Mouse (Mus musculus) thymus, postnatal 10 days (tissue): ENCODE results near the gene Spocd1.

Experiments used
- DNase-seq, 2 experiments: peaks; one replicate each; pipeline ENCODE4 v3.0.0; 2021; ENCODE audit warnings: low spot score in 2 of 2

The Spocd1 gene

DNA sequence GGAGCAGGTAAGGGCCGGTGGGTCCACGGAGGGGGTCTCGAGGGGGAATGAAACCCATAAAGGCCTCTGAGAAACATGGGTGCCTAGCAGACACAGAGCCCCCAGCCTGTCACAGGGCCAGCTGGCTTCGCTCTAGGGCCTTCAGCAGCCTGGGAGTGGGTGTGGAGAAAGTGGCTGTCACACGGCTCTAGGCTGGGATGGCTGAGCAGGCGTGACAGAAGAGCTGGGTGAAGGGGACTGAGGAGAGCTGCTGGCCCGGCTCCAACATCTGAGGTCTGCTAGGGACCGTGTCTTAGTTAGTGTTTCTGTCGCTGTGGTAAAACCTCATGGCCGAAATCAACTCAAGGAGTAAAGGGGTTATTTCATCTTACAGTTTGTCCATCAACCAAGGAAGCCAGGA lies 73.1 kb downstream of the Spocd1 start:
- DNase-seq, result no peak

DNA sequence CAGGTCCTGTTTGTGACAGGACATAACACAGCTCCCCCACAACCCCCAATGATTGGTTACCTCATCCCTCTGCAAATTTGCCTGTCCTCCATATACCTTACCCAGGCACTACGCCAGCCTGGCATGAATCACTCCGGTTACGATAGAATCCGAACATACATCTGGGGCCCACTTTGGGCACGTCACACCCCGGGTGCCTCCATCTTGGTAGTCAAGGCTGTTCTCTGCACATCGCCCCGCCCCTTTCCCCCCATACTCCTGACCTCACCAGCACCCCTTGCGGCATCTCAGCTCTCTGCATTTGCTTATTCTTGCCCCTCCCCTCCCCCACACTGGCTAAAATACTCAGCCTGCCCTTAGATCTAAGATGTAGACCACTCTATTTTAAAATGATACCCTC lies 76.5 kb downstream of the Spocd1 start:
- no peak for DNase-seq

DNA sequence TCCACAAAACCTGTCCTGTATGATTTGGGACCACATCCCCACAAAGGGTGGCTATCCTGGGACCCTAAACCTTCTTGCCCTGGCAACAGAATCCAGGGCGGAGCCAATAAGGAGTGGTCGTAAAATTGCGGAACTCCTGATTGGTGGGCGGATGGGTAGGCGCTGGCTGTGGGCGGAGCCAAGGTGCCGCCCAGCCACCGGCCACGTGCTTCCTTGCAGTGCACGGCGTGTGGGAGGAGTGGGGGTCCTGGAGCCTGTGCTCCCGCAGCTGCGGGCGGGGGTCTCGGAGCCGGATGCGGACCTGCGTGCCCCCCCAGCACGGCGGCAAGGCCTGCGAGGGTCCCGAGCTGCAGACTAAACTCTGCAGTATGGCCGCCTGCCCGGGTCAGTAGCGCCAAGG lies 77.5 kb downstream of the Spocd1 start:
- no peak for DNase-seq
